Mouse (Mus musculus): ENCODE results near the gene Tpo. TPM values are rescaled to one million over a fixed set of nuclear protein-coding genes. Genes with fewer than 3 reads are reported as not detected.

The Tpo gene
- total RNA-seq, 2 experiments from 2014 or later = not detected

GRCm38 (mm10) chr12:30030571-30030970 lies 101.9 kb downstream of the Tpo start:
- Histone ChIP-seq H3K4me3 (no peak overlapping the region), H3K27ac (no peak overlapping the region)
- no peak for DNase-seq
- intact Hi-C loops (cut with DNase I) = no loop called here
- no peak for TF ChIP-seq CTCF (IDR thresholded peaks at IDR 0.05)

DNA sequence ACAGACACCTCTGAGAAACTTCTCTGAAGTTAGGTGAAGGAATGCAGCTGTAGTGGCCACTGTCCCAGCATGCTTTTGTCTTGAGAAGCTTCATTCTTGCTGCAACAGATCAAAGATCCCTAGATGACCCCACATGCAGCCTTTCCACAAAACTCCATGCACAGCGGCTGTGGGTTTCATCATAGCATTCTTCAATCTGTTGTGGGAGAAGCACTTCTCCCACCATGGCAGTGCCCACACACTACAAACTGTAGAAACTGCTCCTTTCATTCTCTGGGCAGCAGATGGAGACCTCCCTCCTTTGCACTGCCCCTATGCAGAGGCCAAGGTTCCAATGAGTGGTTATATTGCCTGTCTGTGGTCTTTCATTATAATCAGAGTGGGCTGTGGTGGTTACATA lies 103.3 kb downstream of the Tpo start:
- DNase-seq = no peak
- no peak overlapping the region for H3K27ac ChIP-seq
- intact Hi-C loops (cut with DNase I) = no loop called here
- TF ChIP-seq CTCF (IDR thresholded peaks at IDR 0.05) = no peak
- no peak overlapping the region for H3K4me3 ChIP-seq

DNA sequence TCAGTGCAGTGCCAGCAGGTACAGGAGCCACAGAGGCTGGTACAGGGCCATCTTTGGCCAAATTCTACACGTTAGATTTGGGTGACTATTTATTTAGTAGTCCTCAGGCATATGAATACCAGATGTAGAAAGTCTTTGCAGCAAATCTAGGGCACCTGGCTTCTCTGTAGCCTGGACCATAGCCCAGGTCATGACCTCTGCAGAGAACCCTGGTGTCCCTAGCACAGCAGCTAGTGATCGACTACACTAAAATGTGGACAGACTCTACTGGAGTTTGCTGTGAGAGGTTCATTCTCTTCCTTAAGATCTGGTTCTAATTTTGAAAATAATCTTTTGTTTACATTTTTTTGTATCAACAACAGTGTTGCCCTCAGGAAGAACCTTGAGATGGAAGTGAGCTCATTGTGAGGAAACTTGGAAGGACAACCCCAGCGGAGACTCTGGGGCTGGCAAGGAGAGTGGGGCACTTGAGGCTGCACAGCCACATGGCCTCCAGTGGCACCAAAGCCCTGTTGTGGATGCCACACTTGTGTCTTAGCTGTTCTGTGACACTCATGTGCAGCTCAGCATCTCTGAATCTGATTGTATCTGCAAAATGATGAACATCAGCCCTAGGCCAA lies 104.6 kb downstream of the Tpo start:
- Histone ChIP-seq H3K27ac (no peak overlapping the region), H3K4me3 (no peak overlapping the region)
- intact Hi-C loops (cut with DNase I) = no loop called here
- TF ChIP-seq CTCF (IDR thresholded peaks at IDR 0.05) = no peak
- DNase-seq = peak; percentile 35

DNA sequence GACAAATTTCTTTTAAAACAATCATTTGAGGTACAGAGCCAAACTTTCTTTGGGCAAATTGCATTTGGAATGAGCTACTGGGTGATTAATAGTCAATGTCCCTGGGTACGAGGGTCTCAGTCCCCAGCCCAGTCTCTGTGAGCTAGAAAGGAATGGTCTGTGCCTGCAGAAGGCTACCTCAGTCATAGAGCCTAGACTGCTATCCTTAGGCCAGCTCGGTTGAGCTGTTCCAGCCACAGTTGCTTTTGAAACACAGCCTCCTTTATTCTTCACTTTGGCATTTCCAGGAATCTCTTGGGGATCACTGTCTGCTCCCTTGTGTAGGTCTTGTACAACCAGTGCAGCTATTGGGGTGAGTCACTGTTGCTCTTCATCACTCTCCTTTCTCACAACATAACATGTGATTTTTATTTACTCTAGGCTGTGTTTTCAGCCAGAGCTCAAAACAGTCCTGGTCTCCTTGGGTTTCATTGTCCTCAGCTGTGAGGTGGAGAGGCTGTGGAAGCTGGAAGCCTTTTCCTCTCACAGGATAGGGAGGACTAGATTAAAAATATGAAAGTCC lies 108.1 kb downstream of the Tpo start:
- no peak for TF ChIP-seq CTCF (IDR thresholded peaks at IDR 0.05)
- intact Hi-C loops (cut with DNase I) = no loop called here
- Histone ChIP-seq H3K4me3 (no peak overlapping the region), H3K27ac (peak overlapping the region; percentile 48)
- no peak for DNase-seq

DNA sequence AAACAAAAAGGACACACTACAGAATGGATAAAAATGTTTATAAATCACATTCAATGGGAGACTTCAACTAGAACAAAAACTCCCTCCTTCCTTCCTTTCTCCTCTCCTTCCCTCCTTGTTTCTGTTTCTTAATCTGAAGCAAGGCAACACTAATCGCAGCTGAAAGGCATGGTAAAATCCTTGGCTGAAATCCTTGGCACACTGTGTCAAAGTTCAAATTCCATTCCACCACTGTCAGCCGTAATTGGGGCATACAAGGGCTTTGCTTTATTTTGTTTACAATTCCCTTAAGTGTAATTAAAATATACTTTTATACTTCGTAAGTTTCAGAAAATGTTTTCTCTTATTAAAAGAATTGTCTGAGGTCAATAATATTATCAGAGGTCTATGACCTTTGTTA lies 108.9 kb downstream of the Tpo start:
- H3K4me3 ChIP-seq = no peak overlapping the region
- DNase-seq = no peak
- H3K27ac ChIP-seq = peak overlapping the region; percentile 48; the same call in 1 of the 2 replicates
- TF ChIP-seq CTCF (IDR thresholded peaks at IDR 0.05) = no peak
- intact Hi-C loops (cut with DNase I) = no loop called here

- TF ChIP-seq CTCF (IDR thresholded peaks at IDR 0.05) = no peak
- no peak overlapping the region for H3K27ac ChIP-seq
- no peak for DNase-seq
- no peak overlapping the region for H3K4me3 ChIP-seq
- intact Hi-C loops (cut with DNase I) = no loop called here
These were observed 112.0 kb downstream of the Tpo start for GRCm38 (mm10) chr12:30020447-30020846.

GRCm38 (mm10) chr12:30017131-30017530 lies 115.3 kb downstream of the Tpo start:
- TF ChIP-seq CTCF (IDR thresholded peaks at IDR 0.05) = no peak
- H3K27ac ChIP-seq = no peak overlapping the region
- no peak overlapping the region for H3K4me3 ChIP-seq
- intact Hi-C loops (cut with DNase I) = no loop called here
- DNase-seq = no peak

GRCm38 (mm10) chr12:30015501-30015900 lies 116.9 kb downstream of the Tpo start:
- intact Hi-C loops (cut with DNase I) = no loop called here
- Histone ChIP-seq H3K27ac (no peak overlapping the region), H3K4me3 (no peak overlapping the region)
- no peak for DNase-seq
- TF ChIP-seq CTCF (IDR thresholded peaks at IDR 0.05) = no peak

GRCm38 (mm10) chr12:30008741-30009140 lies 123.7 kb downstream of the Tpo start:
- no peak for TF ChIP-seq CTCF (IDR thresholded peaks at IDR 0.05)
- H3K4me3 ChIP-seq = no peak overlapping the region
- no peak overlapping the region for H3K27ac ChIP-seq
- intact Hi-C loops (cut with DNase I) = no loop called here
- no peak for DNase-seq

DNA sequence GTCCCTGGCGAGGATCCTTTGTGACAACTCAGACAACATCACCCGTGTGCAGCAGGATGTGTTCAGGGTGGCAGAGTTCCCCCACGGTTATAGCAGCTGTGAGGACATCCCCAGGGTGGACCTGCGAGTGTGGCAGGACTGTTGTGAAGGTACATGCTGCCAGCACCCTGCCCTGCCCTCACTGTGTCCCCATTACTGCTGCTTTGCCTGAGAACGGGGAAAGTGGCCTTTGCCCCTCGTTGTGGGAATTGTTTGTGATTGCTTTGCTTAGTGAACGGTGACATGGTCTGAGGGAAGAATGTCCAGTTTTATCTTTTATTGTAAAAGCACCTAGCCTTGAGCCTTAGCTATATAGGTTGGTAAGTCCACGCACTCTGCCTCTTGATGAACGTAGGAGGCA lies 125.8 kb downstream of the Tpo start:
- DNase-seq = no peak
- Histone ChIP-seq H3K4me3 (no peak overlapping the region), H3K27ac (no peak overlapping the region)
- TF ChIP-seq CTCF (IDR thresholded peaks at IDR 0.05) = no peak
- intact Hi-C loops (cut with DNase I) = no loop called here

Other genes starting within 250 kb of the Tpo start
- 1 to 10 TPM; 6.1 to 8.1 TPM for gene Pxdn, start 195.0 kb downstream of the Tpo start, total RNA-seq (2021)
- gene Sntg2, start 240.8 kb upstream of the Tpo start, total RNA-seq (2021) = under 1 TPM in 1 of 2 experiments, not detected in 1; 0.98 TPM